ENCODE assay signal across 33 mouse cellular contexts in the genomic region with DNA sequence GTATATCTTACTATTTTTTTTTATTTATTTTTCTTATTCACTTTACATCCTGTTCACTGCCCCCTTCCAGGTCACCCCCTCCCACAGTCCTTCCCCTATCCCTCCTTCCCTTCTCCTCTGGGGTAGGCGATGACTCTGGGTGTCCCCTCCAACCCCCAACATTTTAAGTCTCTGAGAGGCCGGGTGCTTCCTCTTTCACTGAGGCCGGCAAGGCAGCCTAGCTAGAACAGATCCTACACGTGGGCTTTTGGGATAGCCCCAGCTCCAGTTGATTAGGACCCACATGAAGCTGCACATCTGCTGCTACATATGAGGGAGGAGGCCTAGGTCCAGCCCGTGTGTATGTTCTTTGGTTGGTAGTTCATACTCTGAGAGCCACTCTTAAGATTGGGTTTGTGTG. TPM values are rescaled to one million over a fixed set of nuclear protein-coding genes. Genes with fewer than 3 reads are reported as not detected.
A peak's percentile ranks its signal among the peaks of the same experiment; 100 is the strongest.
DNase-seq lines count a peak whose midpoint lies in the region; ATAC-seq and TF ChIP-seq lines count a peak whose summit lies in the region.
"Had no signal": no experiment of that assay in that cellular context is flagged by ENCODE, and none has a peak within 500 bp of the region (broad histone marks: within the 10 kb centered on the region; RNA-seq: fewer than 3 reads in every experiment).

No protein-coding gene starts in this region.

- DNase-seq in gastrocnemius, adult 2 months = no peak
- DNase-seq in gastrocnemius, postnatal 36 days = no peak
- DNase-seq in midbrain, postnatal 0 days (ENCODE audit: low spot score) = no peak
- DNase-seq in midbrain, embryonic 14.5 days = no peak
- DNase-seq in MEL (ENCODE audit: low read depth, low spot score) = peak; percentile 50
- no peak for DNase-seq in kidney, postnatal 36 days
- DNase-seq: adrenal gland, adult 8-10 months; adrenal gland, postnatal 25 days; B cell, adult 2 months; cerebellum, adult 11-12 months; cerebellum, adult 8-10 months; cerebellum, postnatal 10 days; cerebellum, postnatal 36 days; embryo, embryonic 11 days; gastrocnemius, postnatal 10 days; heart, adult 2 months had no signal

- ATAC-seq in midbrain, postnatal 0 days (ENCODE audit: low FRiP score) = no peak
- ATAC-seq in midbrain, embryonic 14.5 days (ENCODE audit: low FRiP score, low TSS enrichment) = no peak
- ATAC-seq: activated CD4-positive, CD25-positive, alpha-beta regulatory T cell, adult 4 months; forebrain, embryonic 15.5 days; intestine, embryonic 15.5 days had no signal

- intact Hi-C loops in gastrocnemius, adult 2 months (cut with DNase I) = loop anchor here (5.0 kb wide), 1 partner anchor 113 kb away; the partner anchor contains the start of gene Ppp1r11
- intact Hi-C loops in gastrocnemius, postnatal 36 days (cut with DNase I) = loop anchor here (5.0 kb wide), 1 partner anchor 118 kb away; the partner anchor contains the start of genes Znrd1 and Znrd1as

- WGBS in midbrain, postnatal 0 days = 91% methylated on average over 5 of the region's 5 CpGs
- WGBS in midbrain, embryonic 14.5 days = 88% methylated on average over 5 of the region's 5 CpGs

- 0 out of 2 replicates have a peak overlapping the region, but pooled peaks have one; percentile 13 for H3K9ac ChIP-seq in midbrain, postnatal 0 days (replicated peaks; ENCODE audit: low read length, poor library complexity, severe bottlenecking)
- no peak overlapping the region for H3K9ac ChIP-seq in midbrain, embryonic 14.5 days (replicated peaks; ENCODE audit: low read length)
- H3K9ac ChIP-seq in MEL (ENCODE audit: control insufficient read depth, low read depth, low read length, poor library complexity, severe bottlenecking) = no peak overlapping the region
- H3K9ac ChIP-seq: embryonic facial prominence, embryonic 13.5 days; forebrain, embryonic 12.5 days; forebrain, embryonic 15.5 days; hindbrain, embryonic 12.5 days; hindbrain, embryonic 15.5 days; intestine, embryonic 15.5 days had no signal

- TF ChIP-seq CTCF in gastrocnemius, adult 2 months (IDR thresholded peaks at IDR 0.05) = no peak
- no peak for TF ChIP-seq CTCF in midbrain, postnatal 0 days (IDR thresholded peaks at IDR 0.05)
- no peak for TF ChIP-seq CTCF in MEL (IDR thresholded peaks at IDR 0.05 in 2 of 3, conservative IDR thresholded peaks at IDR 0.05 in 1 of 3; ENCODE audit: control insufficient read depth in 1 of 3, insufficient read depth in 1 of 3, low read depth in 2 of 3, low read length in 3 of 3, poor library complexity in 1 of 3, severe bottlenecking in 1 of 3)

- no peaks in the 10 kb centered on the region for H3K9me3 ChIP-seq in midbrain, postnatal 0 days (ENCODE audit: low read length)
- H3K9me3 ChIP-seq in midbrain, embryonic 14.5 days (ENCODE audit: control insufficient read depth, low read length) = no peaks in the 10 kb centered on the region
- H3K9me3 ChIP-seq in MEL (replicated peaks; ENCODE audit: insufficient read depth, low read length) = no peaks in the 10 kb centered on the region
- H3K9me3 ChIP-seq: embryonic facial prominence, embryonic 10.5 days; embryonic facial prominence, embryonic 13.5 days; forebrain, embryonic 12.5 days; forebrain, embryonic 15.5 days; hindbrain, embryonic 12.5 days; hindbrain, embryonic 15.5 days; intestine, embryonic 15.5 days had no signal

- TF ChIP-seq RAD21 in MEL (IDR thresholded peaks at IDR 0.05; ENCODE audit: low read depth, low read length) = no peak

- H3K27me3 ChIP-seq in midbrain, postnatal 0 days (ENCODE audit: insufficient read depth, low read length) = no peaks in the 10 kb centered on the region
- H3K27me3 ChIP-seq in midbrain, embryonic 14.5 days (ENCODE audit: control insufficient read depth, insufficient read depth, low read length) = no peaks in the 10 kb centered on the region
- peaks cover 0 to 2% of the 10 kb centered on the region in 2 experiments; a peak in 1 of 4 replicates for H3K27me3 ChIP-seq in MEL (ENCODE audit: control insufficient read depth in 1 of 2, insufficient read depth in 2 of 2, low read length in 2 of 2)
- H3K27me3 ChIP-seq: embryonic facial prominence, embryonic 13.5 days; forebrain, embryonic 12.5 days; forebrain, embryonic 15.5 days; hindbrain, embryonic 12.5 days; hindbrain, embryonic 15.5 days; intestine, embryonic 15.5 days had no signal

- H3K4me2 ChIP-seq in midbrain, postnatal 0 days (ENCODE audit: low read depth, low read length, poor library complexity, severe bottlenecking) = no peak overlapping the region
- no peak overlapping the region for H3K4me2 ChIP-seq in midbrain, embryonic 14.5 days (ENCODE audit: low read length)
- H3K4me2 ChIP-seq: forebrain, embryonic 12.5 days; forebrain, embryonic 15.5 days; heart, embryonic 11.5 days; hindbrain, embryonic 12.5 days; intestine, embryonic 15.5 days had no signal

- no peak overlapping the region for H3K4me3 ChIP-seq in gastrocnemius, adult 2 months
- no peak overlapping the region for H3K4me3 ChIP-seq in midbrain, postnatal 0 days (ENCODE audit: low read depth, low read length)
- H3K4me3 ChIP-seq in midbrain, embryonic 14.5 days (replicated peaks; ENCODE audit: low read depth, low read length) = no peak overlapping the region
- H3K4me3 ChIP-seq in MEL (ENCODE audit: control insufficient read depth in 1 of 2, insufficient read depth in 1 of 2, low read depth in 2 of 2, low read length in 2 of 2) = no peak overlapping the region
- H3K4me3 ChIP-seq: embryonic facial prominence, embryonic 10.5 days; embryonic facial prominence, embryonic 13.5 days; erythroblast, embryonic 14.5 days; forebrain, embryonic 12.5 days; forebrain, embryonic 15.5 days; heart, adult 2 months; hindbrain, embryonic 12.5 days; hindbrain, embryonic 15.5 days; intestine, embryonic 15.5 days had no signal

- TF ChIP-seq POLR2A in MEL (IDR thresholded peaks at IDR 0.05; ENCODE audit: control insufficient read depth in 1 of 2, insufficient read depth in 1 of 2, low read depth in 1 of 2, low read length in 2 of 2, poor library complexity in 1 of 2) = no peak

- no peaks in the 10 kb centered on the region for H3K36me3 ChIP-seq in midbrain, postnatal 0 days (ENCODE audit: insufficient read depth, low read length)
- H3K36me3 ChIP-seq in midbrain, embryonic 14.5 days (ENCODE audit: control insufficient read depth, insufficient read depth, low read length) = 0 out of 2 replicates have a peak, but pooled peaks cover 6% of the 10 kb centered on the region
- H3K36me3 ChIP-seq in MEL (ENCODE audit: control insufficient read depth in 1 of 2, insufficient read depth in 2 of 2, low read length in 2 of 2) = peaks cover 0 to 12% of the 10 kb centered on the region in 2 experiments; a peak in 2 of 4 replicates
- H3K36me3 ChIP-seq: forebrain, embryonic 15.5 days; hindbrain, embryonic 12.5 days; hindbrain, embryonic 15.5 days; intestine, embryonic 15.5 days had no signal

- no peaks in the 10 kb centered on the region for H3K79me2 ChIP-seq in MEL (ENCODE audit: control insufficient read depth, insufficient read depth, low read length, poor library complexity)

- H3K27ac ChIP-seq in gastrocnemius, adult 2 months = peak overlapping the region; percentile 44; the same call in 1 of the 2 replicates
- H3K27ac ChIP-seq in midbrain, postnatal 0 days (ENCODE audit: low read depth, low read length) = no peak overlapping the region
- H3K27ac ChIP-seq in midbrain, embryonic 14.5 days (replicated peaks; ENCODE audit: low read depth, low read length) = no peak overlapping the region
- H3K27ac ChIP-seq in MEL (ENCODE audit: control insufficient read depth, low read depth, low read length) = no peak overlapping the region
- H3K27ac ChIP-seq: embryonic facial prominence, embryonic 10.5 days; embryonic facial prominence, embryonic 13.5 days; forebrain, embryonic 12.5 days; forebrain, embryonic 15.5 days; heart, adult 2 months; hindbrain, embryonic 12.5 days; hindbrain, embryonic 15.5 days; intestine, embryonic 15.5 days had no signal

- TF ChIP-seq EP300 in MEL (IDR thresholded peaks at IDR 0.05; ENCODE audit: low read depth in 1 of 2, low read length in 2 of 2) = no peak

- H3K4me1 ChIP-seq in midbrain, postnatal 0 days (ENCODE audit: insufficient read depth, low read length) = 0 out of 2 replicates have a peak, but pooled peaks cover 4% of the 10 kb centered on the region
- H3K4me1 ChIP-seq in midbrain, embryonic 14.5 days (ENCODE audit: control insufficient read depth, insufficient read depth, low read length) = peaks cover 10% of the 10 kb centered on the region; the same call in 1 of the 2 replicates
- H3K4me1 ChIP-seq in MEL (ENCODE audit: control insufficient read depth in 1 of 2, insufficient read depth in 2 of 2, low read length in 2 of 2) = peaks cover 10 to 19% of the 10 kb centered on the region in 2 experiments

RNA-seq across cellular contexts. Expression of gene Trim26, which starts 2.1 kb away (rescaled TPM):
- total RNA-seq in gastrocnemius, adult 2 months (2021) = 10 to 100 TPM; 18.9 to 23.5 TPM
- 10 to 100 TPM; 17.1 to 18.8 TPM for total RNA-seq in gastrocnemius, postnatal 36 days (2021)
- 29.8 and 31.4 TPM in 2 replicates for total RNA-seq in midbrain, postnatal 0 days (2014; rRNA removed)
- polyA plus RNA-seq in midbrain, postnatal 0 days (2015; fragmentation: Nextera tagmentation; extraction: Ambion mirVana) = 37.9 and 44.3 TPM in 2 replicates
- polyA plus RNA-seq in midbrain, embryonic 14.5 days (2014; fragmentation: Nextera tagmentation; extraction: Ambion mirVana) = 31.0 and 36.5 TPM in 2 replicates
- 4.9 and 5.6 TPM in 2 replicates for total RNA-seq in MEL (2012; rRNA removed)
- polyA plus RNA-seq in MEL (2012; ENCODE audit: insufficient read depth in 1 of 2, insufficient read length in 2 of 2, low read depth in 1 of 2, low replicate concordance in 2 of 2, missing spikeins in 1 of 2) = 10 to 100 TPM in 1 of 2 experiments, not detected in 1; 12.4 TPM

RNA-seq across cellular contexts. Expression of gene H2-M10.6, which starts 27.0 kb away (rescaled TPM):
- not detected for total RNA-seq in gastrocnemius, adult 2 months (2021)
- total RNA-seq in gastrocnemius, postnatal 36 days (2021) = not detected
- not detected in 2 replicates for total RNA-seq in midbrain, postnatal 0 days (2014; rRNA removed)
- polyA plus RNA-seq in midbrain, postnatal 0 days (2015; fragmentation: Nextera tagmentation; extraction: Ambion mirVana) = not detected in 2 replicates
- not detected in 2 replicates for polyA plus RNA-seq in midbrain, embryonic 14.5 days (2014; fragmentation: Nextera tagmentation; extraction: Ambion mirVana)
- not detected in 2 replicates for total RNA-seq in MEL (2012; rRNA removed)
- polyA plus RNA-seq in MEL (2012; ENCODE audit: insufficient read depth in 1 of 2, insufficient read length in 2 of 2, low read depth in 1 of 2, low replicate concordance in 2 of 2, missing spikeins in 1 of 2) = not detected
- total RNA-seq: adrenal gland, adult 8-10 months; adrenal gland, postnatal 25 days; gastrocnemius, postnatal 10 days; gastrocnemius, postnatal 4 days; heart, adult 2 months; heart, postnatal 25 days; hematopoietic stem cell, adult 5-6 weeks had no signal
- polyA plus RNA-seq: activated CD4-positive, CD25-positive, alpha-beta regulatory T cell, adult 4 months; brain, embryonic 14.5 days; cortical plate, adult 2 months; embryonic facial prominence, embryonic 10.5 days; embryonic facial prominence, embryonic 13.5 days; erythroblast, embryonic 14.5 days; forebrain, embryonic 12.5 days; forebrain, embryonic 15.5 days; heart, adult 2 months; heart, embryonic 11.5 days; heart, embryonic 14.5 days; heart, postnatal 0 days; hindbrain, embryonic 12.5 days; hindbrain, embryonic 15.5 days; intestine, embryonic 15.5 days had no signal

RNA-seq across cellular contexts. Expression of gene Trim15, which starts 28.0 kb away (rescaled TPM):
- total RNA-seq in gastrocnemius, adult 2 months (2021) = not detected
- not detected for total RNA-seq in gastrocnemius, postnatal 36 days (2021)
- total RNA-seq in midbrain, postnatal 0 days (2014; rRNA removed) = 0.27 and 0.33 TPM in 2 replicates
- polyA plus RNA-seq in midbrain, postnatal 0 days (2015; fragmentation: Nextera tagmentation; extraction: Ambion mirVana) = 0.73 and 0.90 TPM in 2 replicates
- 0.33 and 0.58 TPM in 2 replicates for polyA plus RNA-seq in midbrain, embryonic 14.5 days (2014; fragmentation: Nextera tagmentation; extraction: Ambion mirVana)
- not detected in 2 replicates for total RNA-seq in MEL (2012; rRNA removed)
- under 1 TPM in 1 of 2 experiments, not detected in 1; 0.07 TPM for polyA plus RNA-seq in MEL (2012; ENCODE audit: insufficient read depth in 1 of 2, insufficient read length in 2 of 2, low read depth in 1 of 2, low replicate concordance in 2 of 2, missing spikeins in 1 of 2)
- total RNA-seq: adrenal gland, postnatal 25 days; gastrocnemius, postnatal 10 days; gastrocnemius, postnatal 4 days; heart, adult 2 months; heart, postnatal 25 days; hematopoietic stem cell, adult 5-6 weeks had no signal
- polyA plus RNA-seq: activated CD4-positive, CD25-positive, alpha-beta regulatory T cell, adult 4 months; cortical plate, adult 2 months; heart, embryonic 14.5 days; heart, postnatal 0 days had no signal

RNA-seq across cellular contexts. Expression of gene Trim10, which starts 30.4 kb away (rescaled TPM):
- not detected for total RNA-seq in gastrocnemius, adult 2 months (2021)
- not detected for total RNA-seq in gastrocnemius, postnatal 36 days (2021)
- total RNA-seq in midbrain, postnatal 0 days (2014; rRNA removed) = 0.22 and 0.24 TPM in 2 replicates
- 0.16 and 0.17 TPM in 2 replicates for polyA plus RNA-seq in midbrain, postnatal 0 days (2015; fragmentation: Nextera tagmentation; extraction: Ambion mirVana)
- 0.78 and 1.1 TPM in 2 replicates for polyA plus RNA-seq in midbrain, embryonic 14.5 days (2014; fragmentation: Nextera tagmentation; extraction: Ambion mirVana)
- total RNA-seq in MEL (2012; rRNA removed) = 20.6 and 30.2 TPM in 2 replicates
- 10 to 100 TPM in 1 of 2 experiments, not detected in 1; 30.4 TPM for polyA plus RNA-seq in MEL (2012; ENCODE audit: insufficient read depth in 1 of 2, insufficient read length in 2 of 2, low read depth in 1 of 2, low replicate concordance in 2 of 2, missing spikeins in 1 of 2)
- polyA plus RNA-seq: cortical plate, adult 2 months had no signal

RNA-seq across cellular contexts. Expression of gene Trim40, which starts 50.9 kb away (rescaled TPM):
- not detected for total RNA-seq in gastrocnemius, adult 2 months (2021)
- total RNA-seq in gastrocnemius, postnatal 36 days (2021) = not detected
- total RNA-seq in midbrain, postnatal 0 days (2014; rRNA removed) = not detected in 2 replicates
- polyA plus RNA-seq in midbrain, postnatal 0 days (2015; fragmentation: Nextera tagmentation; extraction: Ambion mirVana) = 0.19 and 0.25 TPM in 2 replicates
- not detected in 2 replicates for polyA plus RNA-seq in midbrain, embryonic 14.5 days (2014; fragmentation: Nextera tagmentation; extraction: Ambion mirVana)
- 0.04 TPM in 1 of 2 replicates, not detected in the other for total RNA-seq in MEL (2012; rRNA removed)
- polyA plus RNA-seq in MEL (2012; ENCODE audit: insufficient read depth in 1 of 2, insufficient read length in 2 of 2, low read depth in 1 of 2, low replicate concordance in 2 of 2, missing spikeins in 1 of 2) = under 1 TPM in 1 of 2 experiments, not detected in 1; 0.04 TPM
- total RNA-seq: gastrocnemius, postnatal 10 days; gastrocnemius, postnatal 4 days; heart, adult 2 months; heart, postnatal 25 days; hematopoietic stem cell, adult 5-6 weeks had no signal
- polyA plus RNA-seq: activated CD4-positive, CD25-positive, alpha-beta regulatory T cell, adult 4 months; brain, embryonic 14.5 days; embryonic facial prominence, embryonic 10.5 days; embryonic facial prominence, embryonic 13.5 days; erythroblast, embryonic 14.5 days; forebrain, embryonic 12.5 days; forebrain, embryonic 15.5 days; heart, adult 2 months; heart, embryonic 11.5 days; heart, embryonic 14.5 days; heart, postnatal 0 days; hindbrain, embryonic 12.5 days had no signal
